Mouse (Mus musculus): ENCODE measurements at regions not wholly inside any gene's neighbourhood (a gene's known extent, or its start where the extent isn't known, plus 50 kb on each side); places are given as distances from the start of the nearest gene placed in this dataset.

DNA sequence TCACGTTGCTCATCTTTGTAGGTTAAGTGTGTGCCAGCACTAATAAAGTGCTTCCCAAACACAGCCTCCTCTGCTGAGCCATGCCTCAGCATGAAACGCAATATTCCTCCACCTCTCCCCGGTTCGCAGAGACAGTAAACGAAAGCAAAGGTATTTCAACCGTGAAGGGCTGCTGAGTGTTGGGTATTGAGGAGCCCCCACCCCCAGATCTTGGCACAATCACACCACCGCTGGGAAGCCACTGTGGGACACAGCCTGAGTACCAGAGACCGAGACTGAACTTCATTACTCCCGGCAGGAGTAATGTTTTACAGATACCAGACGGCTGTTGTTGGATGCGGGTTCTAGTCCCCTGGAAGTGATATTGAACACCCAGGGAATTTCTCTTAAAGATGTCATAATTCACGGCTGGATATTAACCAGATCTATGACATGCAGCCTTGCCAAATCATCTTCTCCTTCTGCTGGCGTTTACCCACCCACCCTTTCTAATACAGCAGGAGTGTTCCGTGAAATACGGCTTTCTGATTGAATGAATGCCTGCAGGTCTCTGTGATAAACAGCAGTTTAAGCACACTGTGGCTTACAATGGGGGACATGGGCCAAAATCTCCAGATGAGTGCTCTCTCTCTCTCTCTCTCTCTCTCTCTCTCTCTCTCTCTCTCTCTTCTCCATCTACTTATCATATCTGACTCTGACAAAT, 328.9 kb downstream of the Pax1 start:
- H3K27ac ChIP-seq (ENCODE audit: insufficient read depth, low read length) = no peak overlapping the region
- TF ChIP-seq POLR2A (IDR thresholded peaks at IDR 0.05; ENCODE audit: extremely low read depth, insufficient read depth, low read length) = no peak
- no peak for TF ChIP-seq CTCF (IDR thresholded peaks at IDR 0.05; ENCODE audit: extremely low read depth, insufficient read depth, low read length)
- H3K4me1 ChIP-seq (ENCODE audit: control insufficient read depth, insufficient read depth, low read length) = no peaks in the 10 kb centered on the region
- H3K4me3 ChIP-seq (ENCODE audit: insufficient read depth, low read length) = no peak overlapping the region

DNA sequence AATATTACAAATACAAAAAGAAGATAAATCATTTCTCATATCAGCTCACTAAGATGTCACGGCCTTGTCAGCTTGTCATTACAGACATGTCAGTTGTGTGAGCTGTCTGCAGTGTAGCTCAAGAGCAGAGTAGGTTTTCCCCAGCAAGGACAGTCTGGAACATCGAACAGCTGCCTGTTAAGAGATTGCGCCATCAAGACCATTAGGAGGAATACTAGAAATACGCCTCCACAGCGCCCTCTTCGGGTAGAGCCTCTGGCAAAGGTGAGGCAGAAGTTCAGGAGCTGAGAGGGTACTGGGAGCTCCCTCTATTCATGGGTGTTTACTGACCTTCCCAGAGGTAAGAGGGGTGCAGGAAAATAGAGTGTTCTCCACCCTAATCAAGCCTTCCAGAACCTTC, 327.0 kb downstream of the Pax1 start:
- H3K27ac ChIP-seq (ENCODE audit: insufficient read depth, low read length) = no peak overlapping the region
- H3K4me3 ChIP-seq (ENCODE audit: insufficient read depth, low read length) = no peak overlapping the region
- TF ChIP-seq POLR2A (IDR thresholded peaks at IDR 0.05; ENCODE audit: extremely low read depth, insufficient read depth, low read length) (no peak), CTCF (IDR thresholded peaks at IDR 0.05; ENCODE audit: extremely low read depth, insufficient read depth, low read length) (peak; percentile 9; the same call in 1 of the 2 replicates)
- no peaks in the 10 kb centered on the region for H3K4me1 ChIP-seq (ENCODE audit: control insufficient read depth, insufficient read depth, low read length)

DNA sequence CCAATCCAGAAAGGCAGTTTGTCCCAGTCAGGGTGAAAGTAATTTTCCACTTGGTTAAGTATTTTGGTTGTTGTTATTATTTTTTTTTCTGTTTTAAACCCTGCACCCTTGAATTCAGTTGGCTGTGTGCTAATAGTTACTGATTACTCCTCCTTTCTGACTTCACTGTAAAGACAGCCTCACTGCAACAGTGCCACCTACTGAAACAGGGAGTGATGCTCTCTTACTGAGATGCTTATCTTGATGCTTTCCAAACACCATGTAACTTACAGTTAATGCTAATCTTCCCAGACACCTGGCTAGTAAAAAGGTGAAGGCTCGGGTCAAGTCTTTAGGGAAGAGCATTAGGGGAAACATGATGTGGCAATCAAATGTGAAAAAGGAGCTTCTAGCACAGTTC, 294.9 kb downstream of the Pax1 start:
- TF ChIP-seq POLR2A (IDR thresholded peaks at IDR 0.05; ENCODE audit: extremely low read depth, insufficient read depth, low read length) = no peak
- peak; percentile 62; the same call in 1 of the 2 replicates for TF ChIP-seq CTCF (IDR thresholded peaks at IDR 0.05; ENCODE audit: extremely low read depth, insufficient read depth, low read length)
- H3K4me3 ChIP-seq (ENCODE audit: insufficient read depth, low read length) = no peak overlapping the region
- H3K4me1 ChIP-seq (ENCODE audit: control insufficient read depth, insufficient read depth, low read length) = no peaks in the 10 kb centered on the region
- no peak overlapping the region for H3K27ac ChIP-seq (ENCODE audit: insufficient read depth, low read length)

DNA sequence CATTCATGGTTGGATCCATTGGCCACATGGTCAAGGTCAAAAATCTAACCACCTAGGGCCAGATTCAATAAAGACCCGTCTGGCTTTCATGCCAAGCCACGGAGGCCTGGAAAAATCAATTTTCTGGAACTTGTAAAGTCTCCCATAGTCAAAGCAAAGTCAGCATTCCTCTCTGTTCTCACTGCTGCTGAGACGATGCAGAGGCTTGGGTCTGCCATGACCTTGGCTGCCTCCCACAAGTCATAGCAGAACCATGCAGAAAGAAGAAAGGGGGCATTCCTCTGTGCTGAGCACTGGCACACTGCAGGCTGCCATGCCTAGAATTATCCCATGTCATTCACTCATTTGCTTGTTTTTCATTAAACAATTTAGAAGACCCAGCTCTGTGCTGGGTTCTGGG, 288.5 kb downstream of the Pax1 start:
- Histone ChIP-seq H3K4me1 (ENCODE audit: control insufficient read depth, insufficient read depth, low read length) (no peaks in the 10 kb centered on the region; the same call in 1 of the 2 replicates), H3K27ac (ENCODE audit: insufficient read depth, low read length) (no peak overlapping the region), H3K4me3 (ENCODE audit: insufficient read depth, low read length) (no peak overlapping the region)
- no peak for TF ChIP-seq CTCF (IDR thresholded peaks at IDR 0.05; ENCODE audit: extremely low read depth, insufficient read depth, low read length)
- TF ChIP-seq POLR2A (IDR thresholded peaks at IDR 0.05; ENCODE audit: extremely low read depth, insufficient read depth, low read length) = no peak

DNA sequence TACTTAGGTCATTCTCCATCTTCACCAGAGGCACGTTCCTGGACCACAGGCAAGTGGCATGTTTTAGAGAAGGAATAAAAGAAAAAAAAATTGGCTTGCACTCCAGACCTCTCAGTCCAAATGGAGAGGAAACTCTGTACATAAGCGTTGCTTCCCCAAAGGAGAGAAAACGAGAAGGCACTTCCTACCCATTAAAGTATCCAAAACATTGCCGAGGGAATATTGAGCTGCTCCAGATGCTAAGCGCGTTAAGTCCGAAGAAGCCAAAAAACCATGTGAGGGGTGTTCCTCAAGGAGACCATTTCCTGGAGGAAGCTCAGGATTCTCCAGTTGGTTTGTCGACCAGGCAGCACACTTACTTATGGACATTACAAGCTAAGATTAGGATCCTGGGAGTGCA, 286.2 kb downstream of the Pax1 start:
- Histone ChIP-seq H3K27ac (ENCODE audit: insufficient read depth, low read length) (no peak overlapping the region), H3K4me3 (ENCODE audit: insufficient read depth, low read length) (no peak overlapping the region), H3K4me1 (ENCODE audit: control insufficient read depth, insufficient read depth, low read length) (no peaks in the 10 kb centered on the region; the same call in 1 of the 2 replicates)
- no peak for TF ChIP-seq POLR2A (IDR thresholded peaks at IDR 0.05; ENCODE audit: extremely low read depth, insufficient read depth, low read length)
- no peak for TF ChIP-seq CTCF (IDR thresholded peaks at IDR 0.05; ENCODE audit: extremely low read depth, insufficient read depth, low read length)

DNA sequence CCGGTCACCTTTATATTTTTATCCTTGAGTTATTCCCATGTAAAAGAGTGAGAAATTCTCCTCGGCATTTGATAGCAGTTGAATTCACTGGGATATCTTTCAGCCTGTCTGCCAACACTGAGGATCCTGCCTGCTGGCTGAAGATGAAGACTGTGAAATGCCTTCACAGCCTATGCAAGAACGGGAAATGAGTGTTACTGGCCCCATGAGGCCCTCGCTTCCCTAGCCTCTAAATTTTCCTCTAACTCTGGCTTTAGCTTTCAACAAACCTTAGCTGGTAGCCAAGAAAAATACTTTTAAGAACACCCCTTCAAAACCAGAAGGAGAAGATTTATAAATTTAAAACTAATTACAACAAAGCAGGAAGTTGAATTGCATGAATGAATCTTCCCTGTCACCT, 285.8 kb downstream of the Pax1 start:
- Histone ChIP-seq H3K4me3 (ENCODE audit: insufficient read depth, low read length) (no peak overlapping the region), H3K27ac (ENCODE audit: insufficient read depth, low read length) (no peak overlapping the region), H3K4me1 (ENCODE audit: control insufficient read depth, insufficient read depth, low read length) (no peaks in the 10 kb centered on the region; the same call in 1 of the 2 replicates)
- TF ChIP-seq CTCF (IDR thresholded peaks at IDR 0.05; ENCODE audit: extremely low read depth, insufficient read depth, low read length) = no peak

DNA sequence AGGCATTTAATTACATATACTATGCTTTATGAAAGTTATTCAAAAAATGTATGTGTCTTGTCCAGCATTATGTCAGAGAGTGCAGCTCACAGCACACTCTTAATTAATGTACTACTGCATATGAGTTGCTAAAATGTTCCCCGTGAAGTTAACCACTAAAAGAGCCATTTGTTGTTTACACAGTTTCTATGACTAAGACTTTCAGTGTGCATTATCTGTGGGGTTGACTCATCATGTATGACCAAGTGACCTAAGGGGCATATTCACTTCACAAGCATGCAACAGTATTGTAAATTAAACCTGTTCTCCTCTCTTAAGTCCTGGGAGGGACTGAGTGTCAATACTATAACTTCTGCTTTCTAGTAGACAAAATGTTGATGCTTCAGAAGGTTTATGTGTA, 276.2 kb downstream of the Pax1 start:
- Histone ChIP-seq H3K4me1 (ENCODE audit: control insufficient read depth, insufficient read depth, low read length) (no peaks in the 10 kb centered on the region), H3K4me3 (ENCODE audit: insufficient read depth, low read length) (no peak overlapping the region)
- TF ChIP-seq CTCF (IDR thresholded peaks at IDR 0.05; ENCODE audit: extremely low read depth, insufficient read depth, low read length) = no peak
- TF ChIP-seq POLR2A (IDR thresholded peaks at IDR 0.05; ENCODE audit: extremely low read depth, insufficient read depth, low read length) = no peak

DNA sequence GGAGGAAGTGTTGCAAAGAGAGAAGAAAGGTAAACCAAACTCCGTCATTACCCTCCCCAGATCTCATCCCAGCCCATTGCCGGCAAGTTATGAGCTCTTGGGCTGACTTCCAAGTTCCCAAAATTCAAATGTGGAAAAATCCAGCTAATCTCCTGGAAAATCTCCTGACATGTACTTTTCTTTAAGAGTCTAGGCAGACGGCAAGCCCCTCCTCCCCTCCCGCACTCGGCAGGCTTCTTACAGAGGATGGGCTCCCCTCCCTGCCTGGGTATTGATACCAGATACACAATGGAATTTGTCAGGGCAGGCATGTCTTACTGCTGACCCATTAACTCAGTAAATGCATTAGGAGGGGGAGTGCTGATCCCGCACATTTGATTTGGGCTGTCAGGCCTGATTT, 271.0 kb downstream of the Pax1 start:
- Histone ChIP-seq H3K27ac (ENCODE audit: insufficient read depth, low read length) (no peak overlapping the region), H3K4me3 (ENCODE audit: insufficient read depth, low read length) (no peak overlapping the region), H3K4me1 (ENCODE audit: control insufficient read depth, insufficient read depth, low read length) (no peaks in the 10 kb centered on the region)
- TF ChIP-seq POLR2A (IDR thresholded peaks at IDR 0.05; ENCODE audit: extremely low read depth, insufficient read depth, low read length) = no peak
- no peak for TF ChIP-seq CTCF (IDR thresholded peaks at IDR 0.05; ENCODE audit: extremely low read depth, insufficient read depth, low read length)

More for the DNA sequence above, 276.2 kb downstream of the Pax1 start:
- no peak overlapping the region for H3K27ac ChIP-seq (ENCODE audit: insufficient read depth, low read length)

DNA sequence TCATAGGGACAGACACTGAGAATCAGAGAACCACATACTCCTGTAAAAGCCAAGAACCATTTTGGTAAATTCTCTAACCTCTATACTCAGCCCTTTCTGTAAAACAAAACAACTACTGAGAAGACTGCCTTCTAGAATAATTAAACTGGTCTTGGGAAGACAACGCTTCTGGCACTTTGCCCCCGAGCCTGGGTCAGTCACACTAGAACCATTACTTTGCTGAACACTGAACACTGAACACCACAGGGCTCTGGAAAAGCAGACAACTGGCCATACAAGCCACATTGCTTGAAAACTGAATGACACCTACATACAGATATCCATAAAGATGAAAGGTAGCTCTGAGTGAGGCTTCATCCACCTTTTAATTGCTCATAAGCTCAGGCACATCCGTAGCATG, 268.0 kb downstream of the Pax1 start:
- TF ChIP-seq CTCF (IDR thresholded peaks at IDR 0.05; ENCODE audit: extremely low read depth, insufficient read depth, low read length) (no peak), POLR2A (IDR thresholded peaks at IDR 0.05; ENCODE audit: extremely low read depth, insufficient read depth, low read length) (no peak)
- no peaks in the 10 kb centered on the region for H3K4me1 ChIP-seq (ENCODE audit: control insufficient read depth, insufficient read depth, low read length)
- no peak overlapping the region for H3K27ac ChIP-seq (ENCODE audit: insufficient read depth, low read length)
- no peak overlapping the region for H3K4me3 ChIP-seq (ENCODE audit: insufficient read depth, low read length)

DNA sequence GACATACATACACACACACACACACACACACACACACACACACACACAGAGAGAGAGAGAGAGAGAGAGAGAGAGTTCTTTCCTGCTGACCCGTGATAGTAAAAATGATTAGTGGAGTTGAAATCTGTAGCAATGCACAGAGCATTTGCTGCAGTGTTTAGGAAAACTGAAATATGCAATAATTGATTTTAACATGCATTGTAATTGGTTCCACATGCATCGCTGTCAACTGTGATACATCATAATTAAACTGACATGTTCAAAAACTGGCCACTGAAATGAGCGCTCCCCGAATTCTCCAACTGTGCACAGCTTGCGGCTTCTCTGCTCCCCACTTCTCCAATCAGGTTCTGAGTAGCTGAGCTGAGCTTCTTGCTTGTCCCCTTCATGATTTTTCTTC, 265.4 kb downstream of the Pax1 start:
- TF ChIP-seq CTCF (IDR thresholded peaks at IDR 0.05; ENCODE audit: extremely low read depth, insufficient read depth, low read length) (no peak), POLR2A (IDR thresholded peaks at IDR 0.05; ENCODE audit: extremely low read depth, insufficient read depth, low read length) (no peak)
- Histone ChIP-seq H3K27ac (ENCODE audit: insufficient read depth, low read length) (no peak overlapping the region), H3K4me3 (ENCODE audit: insufficient read depth, low read length) (no peak overlapping the region), H3K4me1 (ENCODE audit: control insufficient read depth, insufficient read depth, low read length) (no peaks in the 10 kb centered on the region; the same call in 1 of the 2 replicates)
